Mouse (Mus musculus) mouse trophoblast stem cell (cell line): ENCODE data around the gene Dpp6.
"Not testable (repeated sequence)": the region's sequence is repeated elsewhere in the genome, so short reads cannot be mapped to it uniquely, and the experiment has no call there.

Experiments used
- in situ Hi-C, 2 experiments: fragments of 300-500 bp; cut with MseI, MboI; formaldehyde crosslinking; loops; 2 replicates in 1 of 2; 3 replicates in 1 of 2; pipeline ENCODE4 v1.15.1; 2025

Gene Dpp6

GRCm38 (mm10) chr5:27456981-27457380 is 640.0 kb downstream of the Dpp6 start:
- in situ Hi-C loops: no loop called here

GRCm38 (mm10) chr5:27457686-27458085 is 640.7 kb downstream of the Dpp6 start:
- in situ Hi-C loops: no loop called here

- in situ Hi-C loops: no loop called here
These were observed 658.0 kb downstream of the Dpp6 start for GRCm38 (mm10) chr5:27474964-27475465.

- in situ Hi-C loops: no loop called here
These were observed 664.7 kb downstream of the Dpp6 start for GRCm38 (mm10) chr5:27481706-27482105.

DNA sequence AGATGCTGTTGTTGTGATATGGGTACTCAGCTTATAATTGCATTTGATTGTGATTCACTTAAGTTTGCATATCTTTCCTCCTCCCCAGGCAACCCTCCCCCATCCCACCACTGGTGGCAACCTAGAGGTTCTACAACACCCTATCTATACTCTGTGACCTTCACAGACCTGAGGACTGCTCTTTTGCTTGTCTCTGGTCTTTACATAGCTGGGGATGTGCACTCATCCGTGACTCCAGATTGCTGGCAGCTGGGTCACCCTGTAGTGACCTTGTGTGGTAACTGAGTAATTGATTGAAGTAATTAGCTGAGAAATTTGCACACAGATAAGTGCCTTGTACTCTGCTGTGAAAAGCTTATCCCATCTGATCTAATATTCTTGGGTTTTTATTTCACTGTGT is 669.1 kb downstream of the Dpp6 start:
- in situ Hi-C loops: no loop called here

DNA sequence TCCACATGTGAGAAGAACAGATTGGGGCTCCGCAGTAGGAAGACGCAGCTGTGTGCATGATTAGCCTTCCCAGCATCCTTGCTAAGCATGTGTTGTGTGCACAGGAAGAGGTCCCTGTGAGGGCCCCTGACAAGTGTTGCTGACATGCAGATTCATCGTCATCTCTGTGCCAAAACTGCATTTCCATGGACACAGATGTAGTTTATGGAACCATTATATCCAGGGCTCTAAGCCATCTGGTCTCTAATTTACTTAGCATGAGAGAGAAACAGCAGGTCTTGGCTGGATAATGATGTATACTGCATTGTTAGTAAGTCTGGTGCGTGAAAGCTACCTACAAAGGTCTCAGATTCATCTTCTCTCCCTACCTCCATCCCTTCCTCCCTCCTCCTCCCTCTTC is 673.9 kb downstream of the Dpp6 start:
- in situ Hi-C loops: no loop called here

DNA sequence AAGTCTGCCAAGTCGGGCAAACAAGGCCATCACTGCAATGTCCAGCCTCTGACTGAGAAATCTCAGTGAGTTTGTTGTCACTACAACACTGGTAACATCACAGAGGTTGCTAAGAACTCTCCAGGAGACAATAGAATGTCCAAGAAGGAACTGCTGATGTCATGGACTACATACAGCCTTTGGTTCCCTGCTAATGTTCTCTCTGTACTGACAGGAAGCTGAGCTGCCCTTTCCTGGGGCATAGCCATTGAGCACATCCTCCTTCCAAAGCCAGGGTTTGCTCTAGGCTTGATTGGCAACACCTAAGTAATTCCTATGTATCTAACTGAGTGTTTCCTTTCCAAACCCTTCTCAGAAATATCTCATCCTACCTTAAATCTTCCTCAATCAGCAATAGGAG is 684.3 kb downstream of the Dpp6 start, which contains the start of gene Speer4b:
Speer4b (minus strand) TSS at position 101 of the 400 bp plus-strand sequence.
- in situ Hi-C loops: not testable (repeated sequence)

DNA sequence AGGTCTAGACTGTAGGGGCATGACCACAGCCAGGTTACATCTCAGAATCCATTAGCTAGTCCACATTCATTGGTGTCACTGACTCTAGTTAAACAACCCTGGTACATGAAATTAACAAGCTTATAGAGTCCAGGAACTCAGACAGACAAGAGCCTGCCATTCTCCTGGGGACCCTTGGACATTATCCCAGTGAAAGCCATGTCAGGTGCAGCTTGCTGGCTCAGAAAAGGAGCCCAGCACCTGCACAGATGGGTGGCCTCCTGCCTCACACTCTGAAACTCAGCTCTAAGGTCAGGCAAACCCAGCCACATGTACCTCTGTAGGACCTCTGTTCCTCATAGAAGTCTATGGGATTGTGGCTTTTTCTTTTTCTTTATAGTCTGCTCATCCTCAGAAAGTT is 701.7 kb downstream of the Dpp6 start:
- in situ Hi-C loops: no loop called here

- in situ Hi-C loops: no loop called here
These were observed 709.9 kb downstream of the Dpp6 start for GRCm38 (mm10) chr5:27526906-27527305.

- in situ Hi-C loops: no loop called here
These were observed 727.8 kb downstream of the Dpp6 start for GRCm38 (mm10) chr5:27544816-27545270.

- in situ Hi-C loops: no loop called here
These were observed 732.3 kb downstream of the Dpp6 start for GRCm38 (mm10) chr5:27549291-27549690.

GRCm38 (mm10) chr5:27565700-27566099 is 748.7 kb downstream of the Dpp6 start:
- in situ Hi-C loops: no loop called here

GRCm38 (mm10) chr5:27587970-27588758 is 771.2 kb downstream of the Dpp6 start:
- in situ Hi-C loops: no loop called here

- in situ Hi-C loops: no loop called here
These were observed 787.1 kb downstream of the Dpp6 start for GRCm38 (mm10) chr5:27604132-27604531.

DNA sequence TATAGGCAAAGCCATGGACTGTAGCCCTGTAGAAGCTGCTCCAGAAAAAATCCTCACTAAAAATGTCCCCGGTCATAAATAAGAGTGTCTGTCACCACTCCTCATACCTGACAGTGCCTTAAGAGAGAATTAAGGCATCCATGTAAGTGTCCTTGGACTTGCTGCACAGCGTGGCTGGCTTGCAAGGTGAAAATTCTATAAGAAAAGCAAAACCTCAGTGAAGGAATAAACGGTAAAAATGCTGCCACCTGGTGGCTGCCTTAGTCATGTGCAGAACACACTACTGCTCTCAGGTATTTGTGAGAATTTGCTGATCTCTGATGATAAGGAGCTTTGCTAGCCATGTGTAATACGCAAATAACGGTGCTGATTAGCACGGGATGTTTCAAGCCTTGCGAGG is 798.8 kb downstream of the Dpp6 start:
- in situ Hi-C loops: no loop called here

DNA sequence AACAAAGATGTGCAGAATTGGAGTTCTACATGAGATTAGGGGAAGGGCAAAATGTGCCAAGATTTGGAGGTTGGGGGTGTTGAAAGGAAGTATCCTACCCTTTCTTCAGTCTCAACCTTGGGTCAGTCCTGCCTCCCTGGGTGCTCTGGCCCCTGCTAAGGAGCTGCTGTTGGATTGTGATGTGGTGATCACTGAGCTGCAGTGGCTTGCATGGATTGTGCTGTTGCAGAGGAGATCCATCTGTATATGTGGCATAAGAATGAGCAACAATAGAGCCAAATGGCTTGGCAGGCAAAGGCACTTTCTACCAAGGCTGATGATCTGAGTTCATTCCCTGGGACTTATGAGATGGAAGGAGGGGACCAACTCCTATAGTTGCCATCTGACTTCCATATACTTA is 804.8 kb downstream of the Dpp6 start:
- in situ Hi-C loops: no loop called here

- in situ Hi-C loops: no loop called here
These were observed 806.9 kb downstream of the Dpp6 start for GRCm38 (mm10) chr5:27623876-27624275.

- in situ Hi-C loops: no loop called here
These were observed 815.1 kb downstream of the Dpp6 start for GRCm38 (mm10) chr5:27632151-27632550.

GRCm38 (mm10) chr5:27635941-27636340 is 818.9 kb downstream of the Dpp6 start:
- in situ Hi-C loops: no loop called here

DNA sequence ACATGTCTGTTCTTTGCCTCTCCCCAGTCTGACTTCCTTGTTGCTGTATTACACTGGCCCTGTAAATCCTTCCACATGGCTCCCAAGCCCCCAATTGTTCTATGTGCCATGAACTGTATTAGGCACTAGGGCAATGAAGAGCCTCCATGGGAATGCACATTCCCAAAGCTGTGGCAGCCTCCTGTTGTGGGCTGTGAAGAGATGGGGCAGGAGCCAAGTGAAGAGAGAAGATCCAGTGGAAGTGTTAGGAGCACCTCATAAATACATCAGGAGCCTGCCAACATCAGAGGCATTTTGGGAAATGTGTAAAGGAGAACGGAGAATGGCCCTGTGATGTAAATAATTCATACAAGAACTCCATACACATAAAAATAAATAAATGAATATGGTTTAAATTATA is 824.9 kb downstream of the Dpp6 start:
- in situ Hi-C loops: no loop called here

DNA sequence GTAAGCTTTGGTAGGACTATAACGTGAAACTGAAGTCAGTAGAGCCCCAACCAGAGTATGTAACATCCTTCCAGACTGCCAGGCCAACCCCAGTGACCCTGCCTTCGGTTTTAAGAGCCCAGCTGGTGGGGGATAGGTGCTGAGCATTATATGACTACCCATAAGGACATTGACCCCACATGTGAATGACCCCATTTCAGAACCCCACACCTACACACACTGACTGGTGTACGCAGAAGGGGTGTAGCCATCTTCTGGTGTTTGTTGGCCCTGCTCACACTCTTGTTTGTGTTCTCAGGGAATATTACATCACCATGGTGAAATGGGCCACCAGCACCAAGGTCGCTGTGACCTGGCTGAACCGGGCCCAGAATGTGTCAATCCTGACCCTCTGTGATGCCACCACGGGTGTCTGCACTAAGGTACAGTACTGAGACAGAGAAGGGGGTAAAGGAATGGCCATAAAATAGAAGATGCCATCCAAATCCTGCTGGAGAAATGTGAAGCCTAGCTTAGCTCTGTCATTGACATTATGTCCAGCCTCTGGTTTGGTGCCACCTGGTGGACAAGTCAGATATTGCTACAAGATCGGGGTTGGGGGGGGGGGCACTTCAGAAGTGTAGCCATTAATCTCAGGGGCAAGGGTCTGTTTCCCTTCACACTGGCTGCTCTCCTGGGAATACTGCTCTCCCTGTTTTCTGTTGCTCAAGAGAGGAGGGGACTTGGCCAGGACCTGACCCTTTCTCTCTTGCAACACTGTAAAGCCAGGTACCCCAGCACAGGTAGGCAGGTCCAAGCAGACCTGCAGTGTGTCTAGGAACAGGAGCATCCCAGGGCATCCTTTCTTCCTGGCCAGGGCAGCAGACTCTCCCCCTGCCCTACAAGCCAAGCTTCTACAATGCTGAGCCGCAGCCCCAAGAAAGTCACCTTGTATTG is 835.1 kb downstream of the Dpp6 start:
- in situ Hi-C loops: no loop called here

GRCm38 (mm10) chr5:27656101-27656500 is 839.1 kb downstream of the Dpp6 start:
- in situ Hi-C loops: no loop called here
